Mouse (Mus musculus) forebrain, postnatal 0 days (tissue): ENCODE data around the gene Gm10282. TPM values are rescaled to one million over a fixed set of nuclear protein-coding genes. Genes with fewer than 3 reads are reported as not detected.

Source experiments
- ATAC-seq: fragments of 200-750 bp; cut with Nextera tagmentation; 2 replicates; pipeline ENCODE4 v1.8.0; 2017; ENCODE audit warnings: mild to moderate bottlenecking, moderate library complexity
- DNase-seq: peaks from one replicate; pipeline ENCODE4 v3.0.0-alpha.2; 2015
- H3K27ac ChIP-seq: fragments of 300-500 bp; sonication (generic); 2 replicates; pipeline ENCODE4 v1.5.1; 2014; ENCODE audit warnings: low read depth, mild to moderate bottlenecking, antibody characterized with exemption, low read length, moderate library complexity, mixed read lengths
- H3K27me3 ChIP-seq: fragments of 300-500 bp; sonication (generic); 2 replicates; pipeline ENCODE4 v1.6.1; 2014; ENCODE audit warnings: mild to moderate bottlenecking, low read length, mixed read lengths; ENCODE audit not compliant: insufficient read depth
- H3K36me3 ChIP-seq: fragments of 300-500 bp; sonication (generic); 2 replicates; pipeline ENCODE4 v1.6.1; 2014; ENCODE audit warnings: mild to moderate bottlenecking, moderate library complexity; ENCODE audit not compliant: insufficient read depth
- H3K4me1 ChIP-seq: fragments of 300-500 bp; sonication (generic); 2 replicates; pipeline ENCODE4 v1.6.1; 2014; ENCODE audit warnings: antibody characterized with exemption; ENCODE audit not compliant: insufficient read depth
- H3K4me2 ChIP-seq: fragments of 300-500 bp; sonication (generic); 2 replicates; pipeline ENCODE4 v1.6.1; 2014; ENCODE audit warnings: low read depth, mild to moderate bottlenecking, moderate library complexity
- H3K4me3 ChIP-seq: fragments of 300-500 bp; sonication (generic); 2 replicates; pipeline ENCODE4 v1.5.1; 2014; ENCODE audit warnings: low read depth, low read length, mixed read lengths
- H3K9ac ChIP-seq: fragments of 300-500 bp; sonication (generic); 2 replicates; pipeline ENCODE4 v1.6.1; 2014; ENCODE audit warnings: mild to moderate bottlenecking
- H3K9me3 ChIP-seq: fragments of 300-500 bp; sonication (generic); 2 replicates; pipeline ENCODE4 v1.6.1; 2016; ENCODE audit warnings: low read length
- CTCF ChIP-seq: sonication (generic); IDR thresholded peaks from 2 replicates; pipeline ENCODE4 v1.5.1; 2016; ENCODE audit warnings: antibody characterized with exemption, control low read depth, low read depth
- WGBS: fragments of 180-500 bp; shearing (Covaris S2); extraction: QIAGEN DNeasy Blood & Tissue Kit; methylation state at CpG from one replicate; pipeline ENCODE4 v1.1.7; 2014; 5-methylcytosine and 5-hydroxymethylcytosine counted together
- polyA plus RNA-seq: library from polyadenylated mRNA; unstranded; fragments of >200 nt; fragmentation: Nextera tagmentation; extraction: Ambion mirVana; gene quantifications from 2 replicates; pipeline ENCODE4 v1.2.1, GENCODE M21; 2015
- total RNA-seq: library from RNA; depleted of rRNA; stranded (reverse); fragments of >200 nt; gene quantifications from 2 replicates; pipeline ENCODE4 v1.2.3, GENCODE M21; 2014

The Gm10282 gene
- total and polyA plus RNA-seq, 2 experiments from 2014 or later = 4.7 to 15.4 TPM

GRCm38 (mm10) chr8:72348956-72349355, 43.9 kb upstream of the Gm10282 start:
- Histone ChIP-seq H3K36me3 (peaks cover 58% of the 10 kb centered on the region), H3K27ac (no peak overlapping the region), H3K4me3 (no peak overlapping the region), H3K27me3 (no peaks in the 10 kb centered on the region), H3K9ac (no peak overlapping the region), H3K4me1 (no peaks in the 10 kb centered on the region), H3K4me2 (no peak overlapping the region), H3K9me3 (no peaks in the 10 kb centered on the region)
- no peak for ATAC-seq
- DNase-seq = no peak
- WGBS = 78% methylated on average over 1 of the region's 1 CpGs
- no peak for TF ChIP-seq CTCF

GRCm38 (mm10) chr8:72348114-72348513, 43.1 kb upstream of the Gm10282 start:
- no peak for TF ChIP-seq CTCF

GRCm38 (mm10) chr8:72347553-72347952, 42.5 kb upstream of the Gm10282 start:
- peaks cover 59% of the 10 kb centered on the region for H3K36me3 ChIP-seq
- H3K9ac ChIP-seq = no peak overlapping the region
- TF ChIP-seq CTCF = no peak
- WGBS = 92% methylated on average over 1 of the region's 1 CpGs
- H3K27ac ChIP-seq = no peak overlapping the region
- no peaks in the 10 kb centered on the region for H3K9me3 ChIP-seq
- H3K4me1 ChIP-seq = no peaks in the 10 kb centered on the region
- no peak overlapping the region for H3K4me3 ChIP-seq
- no peak for DNase-seq
- no peaks in the 10 kb centered on the region for H3K27me3 ChIP-seq
- H3K4me2 ChIP-seq = no peak overlapping the region
- ATAC-seq = no peak

More at GRCm38 (mm10) chr8:72348114-72348513, 43.1 kb upstream of the Gm10282 start:
- Histone ChIP-seq H3K27me3 (no peaks in the 10 kb centered on the region), H3K4me3 (no peak overlapping the region), H3K27ac (no peak overlapping the region), H3K36me3 (peaks cover 59% of the 10 kb centered on the region), H3K4me1 (no peaks in the 10 kb centered on the region), H3K4me2 (no peak overlapping the region), H3K9me3 (no peaks in the 10 kb centered on the region), H3K9ac (no peak overlapping the region)
- 98% methylated on average over 2 of the region's 2 CpGs for WGBS
- ATAC-seq (no peak), DNase-seq (no peak)

- H3K4me2 ChIP-seq = no peak overlapping the region
- no peak overlapping the region for H3K27ac ChIP-seq
- H3K27me3 ChIP-seq = no peaks in the 10 kb centered on the region
- DNase-seq = no peak
- H3K9ac ChIP-seq = no peak overlapping the region
- ATAC-seq = no peak
- H3K36me3 ChIP-seq = peaks cover 81% of the 10 kb centered on the region
- 84% methylated on average over 4 of the region's 4 CpGs for WGBS
- TF ChIP-seq CTCF = no peak
- H3K4me1 ChIP-seq = no peaks in the 10 kb centered on the region
- no peak overlapping the region for H3K4me3 ChIP-seq
- no peaks in the 10 kb centered on the region for H3K9me3 ChIP-seq
Measured at GRCm38 (mm10) chr8:72343725-72344124, 38.7 kb upstream of the Gm10282 start.

- peak; percentile 27 for DNase-seq
- peaks cover 82% of the 10 kb centered on the region for H3K36me3 ChIP-seq
- ATAC-seq = peak; percentile 61
- no peaks in the 10 kb centered on the region for H3K27me3 ChIP-seq
- H3K4me2 ChIP-seq = no peak overlapping the region
- no peaks in the 10 kb centered on the region for H3K4me1 ChIP-seq
- H3K4me3 ChIP-seq = no peak overlapping the region
- no peak for TF ChIP-seq CTCF
- WGBS = 84% methylated on average over 5 of the region's 5 CpGs
- H3K9me3 ChIP-seq = no peaks in the 10 kb centered on the region
- H3K27ac ChIP-seq = peak overlapping the region; percentile 50
- no peak overlapping the region for H3K9ac ChIP-seq
Measured at GRCm38 (mm10) chr8:72342556-72343300, 37.7 kb upstream of the Gm10282 start.

- no peaks in the 10 kb centered on the region for H3K9me3 ChIP-seq
- H3K9ac ChIP-seq = no peak overlapping the region
- no peaks in the 10 kb centered on the region for H3K4me1 ChIP-seq
- H3K4me2 ChIP-seq = no peak overlapping the region
- ATAC-seq (no peak), DNase-seq (no peak)
- peaks cover 76% of the 10 kb centered on the region for H3K36me3 ChIP-seq
- no peak overlapping the region for H3K4me3 ChIP-seq
- no peak overlapping the region for H3K27ac ChIP-seq
- no peak for TF ChIP-seq CTCF
- no peaks in the 10 kb centered on the region for H3K27me3 ChIP-seq
Measured at GRCm38 (mm10) chr8:72337034-72337433, 32.0 kb upstream of the Gm10282 start.

GRCm38 (mm10) chr8:72336273-72336672, 31.2 kb upstream of the Gm10282 start:
- Histone ChIP-seq H3K9ac (no peak overlapping the region), H3K4me1 (no peaks in the 10 kb centered on the region), H3K9me3 (no peaks in the 10 kb centered on the region), H3K36me3 (peaks cover 69% of the 10 kb centered on the region), H3K4me2 (no peak overlapping the region), H3K27me3 (no peaks in the 10 kb centered on the region), H3K27ac (no peak overlapping the region), H3K4me3 (no peak overlapping the region)
- WGBS = 85% methylated on average over 2 of the region's 2 CpGs
- ATAC-seq = no peak
- no peak for DNase-seq
- no peak for TF ChIP-seq CTCF
